Mouse (Mus musculus) embryonic facial prominence, embryonic 11.5 days (tissue): ENCODE data around the gene Maats1. TPM values are rescaled to one million over a fixed set of nuclear protein-coding genes. Genes with fewer than 3 reads are reported as not detected.

ENCODE experiments used
- ATAC-seq: fragments of 200-750 bp; cut with Nextera tagmentation; replicated peaks from 2 replicates; pipeline ENCODE4 v1.8.0; 2017; ENCODE audit warnings: low read depth; ENCODE audit not compliant: insufficient number of reproducible peaks, low FRiP score, low TSS enrichment
- DNase-seq: peaks from one replicate; pipeline ENCODE4 v3.0.0-alpha.2; 2015; ENCODE audit warnings: low spot score
- H3K27ac ChIP-seq: fragments of 300-500 bp; sonication (generic); replicated peaks from 2 replicates; pipeline ENCODE4 v1.5.1; 2014; ENCODE audit warnings: mild to moderate bottlenecking, low read depth, low read length, control low read depth
- H3K27me3 ChIP-seq: fragments of 300-500 bp; sonication (generic); 2 replicates; pipeline ENCODE4 v1.6.1; 2014; ENCODE audit warnings: mild to moderate bottlenecking, low read length, moderate library complexity, mixed read lengths; ENCODE audit not compliant: control insufficient read depth, insufficient read depth
- H3K36me3 ChIP-seq: fragments of 300-500 bp; sonication (generic); replicated peaks from 2 replicates; pipeline ENCODE4 v1.6.1; 2014; ENCODE audit warnings: low read depth, mild to moderate bottlenecking, low read length, moderate library complexity, mixed read lengths; ENCODE audit not compliant: control insufficient read depth, insufficient read depth
- H3K4me1 ChIP-seq: fragments of 300-500 bp; sonication (generic); 2 replicates; pipeline ENCODE4 v1.6.1; 2014; ENCODE audit warnings: low read length, mixed read lengths; ENCODE audit not compliant: control insufficient read depth, insufficient read depth
- H3K4me2 ChIP-seq: fragments of 300-500 bp; sonication (generic); 2 replicates; pipeline ENCODE4 v1.6.1; 2014; ENCODE audit warnings: low read depth, mild to moderate bottlenecking, control low read depth, low read length, moderate library complexity
- H3K4me3 ChIP-seq: fragments of 300-500 bp; sonication (generic); 2 replicates; pipeline ENCODE4 v1.5.1; 2014; ENCODE audit warnings: low read depth, low read length, control low read depth
- H3K9ac ChIP-seq: fragments of 300-500 bp; sonication (generic); replicated peaks from 2 replicates; pipeline ENCODE4 v1.6.1; 2014; ENCODE audit warnings: mild to moderate bottlenecking, control low read depth, low read length
- H3K9me3 ChIP-seq: fragments of 300-500 bp; sonication (generic); replicated peaks from 2 replicates; pipeline ENCODE4 v1.6.1; 2016; ENCODE audit warnings: mild to moderate bottlenecking, low read length, inconsistent platforms, mixed read lengths; ENCODE audit not compliant: control insufficient read depth
- WGBS: fragments of 180-500 bp; shearing (Covaris S2); extraction: QIAGEN DNeasy Blood & Tissue Kit; methylation state at CpG from one replicate; pipeline ENCODE4 v1.1.7; 2014; 5-methylcytosine and 5-hydroxymethylcytosine counted together
- polyA plus RNA-seq: library from polyadenylated mRNA; unstranded; fragments of >200 nt; fragmentation: Nextera tagmentation; extraction: Ambion mirVana; gene quantifications from 2 replicates; pipeline ENCODE4 v1.2.1, GENCODE M21; 2014

The Maats1 gene
- polyA plus RNA-seq, 1 experiment from 2014 or later, result 0.13 TPM

- 37% methylated on average over 10 of the region's 10 CpGs for WGBS
- H3K9me3 ChIP-seq, result no peaks in the 10 kb centered on the region
- H3K4me1 ChIP-seq, result no peaks in the 10 kb centered on the region; the same call in 1 of the 2 replicates
- no peak for ATAC-seq
- H3K9ac ChIP-seq, result no peak within 1 kb of the TSS
- no peaks in the 10 kb centered on the region for H3K27me3 ChIP-seq
- H3K4me2 ChIP-seq, result no peak within 1 kb of the TSS; the same call in 1 of the 2 replicates
- no peaks in the 10 kb centered on the region for H3K36me3 ChIP-seq
- DNase-seq, result peak; percentile 7
- H3K27ac ChIP-seq, result no peak within 1 kb of the TSS
- H3K4me3 ChIP-seq, result no peak within 1 kb of the TSS
These were observed 20.0 kb upstream of the Maats1 start, which contains the start of gene Popdc2 for GRCm38 (mm10) chr16:38361933-38362332. TSS of gene Popdc2 (plus strand) at chr16:38362209.

- Histone ChIP-seq H3K36me3 (no peaks in the 10 kb centered on the region), H3K9ac (no peak overlapping the region), H3K4me3 (no peak overlapping the region), H3K9me3 (no peaks in the 10 kb centered on the region), H3K4me2 (no peak overlapping the region), H3K27ac (no peak overlapping the region), H3K4me1 (no peaks in the 10 kb centered on the region; the same call in 1 of the 2 replicates), H3K27me3 (no peaks in the 10 kb centered on the region)
- 15% methylated on average over 2 of the region's 2 CpGs for WGBS
- ATAC-seq (no peak), DNase-seq (no peak)
These were observed 18.4 kb upstream of the Maats1 start for GRCm38 (mm10) chr16:38360317-38360716.

- no peak overlapping the region for H3K9ac ChIP-seq
- WGBS, result 76% methylated on average over 3 of the region's 3 CpGs
- H3K36me3 ChIP-seq, result no peaks in the 10 kb centered on the region
- H3K27me3 ChIP-seq, result no peaks in the 10 kb centered on the region
- no peak overlapping the region for H3K4me2 ChIP-seq
- ATAC-seq, result no peak
- H3K9me3 ChIP-seq, result no peaks in the 10 kb centered on the region
- no peaks in the 10 kb centered on the region; the same call in 1 of the 2 replicates for H3K4me1 ChIP-seq
- DNase-seq, result no peak
- H3K4me3 ChIP-seq, result no peak overlapping the region
- H3K27ac ChIP-seq, result no peak overlapping the region
These were observed 17.9 kb upstream of the Maats1 start for GRCm38 (mm10) chr16:38359857-38360256.

- Histone ChIP-seq H3K27me3 (no peaks in the 10 kb centered on the region), H3K9ac (no peak overlapping the region), H3K27ac (no peak overlapping the region), H3K36me3 (no peaks in the 10 kb centered on the region), H3K4me2 (no peak overlapping the region), H3K9me3 (no peaks in the 10 kb centered on the region), H3K4me1 (no peaks in the 10 kb centered on the region; the same call in 1 of the 2 replicates), H3K4me3 (no peak overlapping the region)
- ATAC-seq (no peak), DNase-seq (no peak)
- 91% methylated on average over 2 of the region's 2 CpGs for WGBS
These were observed 17.3 kb upstream of the Maats1 start for GRCm38 (mm10) chr16:38359241-38359640.

- 88% methylated on average over 6 of the region's 6 CpGs for whole genome bisulfite sequencing
- Histone ChIP-seq H3K9ac (no peak overlapping the region), H3K4me3 (no peak overlapping the region), H3K27me3 (no peaks in the 10 kb centered on the region), H3K36me3 (no peaks in the 10 kb centered on the region), H3K4me2 (no peak overlapping the region), H3K4me1 (no peaks in the 10 kb centered on the region; the same call in 1 of the 2 replicates), H3K27ac (no peak overlapping the region), H3K9me3 (no peaks in the 10 kb centered on the region)
- no peak for ATAC-seq
- no peak for DNase-seq
These were observed 16.4 kb upstream of the Maats1 start for GRCm38 (mm10) chr16:38358256-38358812.

GRCm38 (mm10) chr16:38354185-38354913 is 12.4 kb upstream of the Maats1 start:
- WGBS, result 88% methylated on average over 5 of the region's 5 CpGs
- no peak for ATAC-seq

GRCm38 (mm10) chr16:38353642-38354041 is 11.7 kb upstream of the Maats1 start:
- Histone ChIP-seq H3K27ac (no peak overlapping the region), H3K9ac (no peak overlapping the region), H3K27me3 (no peaks in the 10 kb centered on the region), H3K4me2 (no peak overlapping the region), H3K9me3 (no peaks in the 10 kb centered on the region), H3K4me1 (no peaks in the 10 kb centered on the region), H3K36me3 (no peaks in the 10 kb centered on the region; the same call in 1 of the 2 replicates), H3K4me3 (no peak overlapping the region)
- DNase-seq (no peak), ATAC-seq (no peak)
- whole genome bisulfite sequencing, result 91% methylated on average over 2 of the region's 2 CpGs

More at GRCm38 (mm10) chr16:38354185-38354913, 12.4 kb upstream of the Maats1 start:
- no peak overlapping the region for H3K4me2 ChIP-seq
- no peak overlapping the region for H3K9ac ChIP-seq
- no peak overlapping the region for H3K4me3 ChIP-seq
- no peaks in the 10 kb centered on the region for H3K9me3 ChIP-seq
- DNase-seq, result no peak
- no peaks in the 10 kb centered on the region for H3K4me1 ChIP-seq
- no peaks in the 10 kb centered on the region for H3K27me3 ChIP-seq
- H3K36me3 ChIP-seq, result no peaks in the 10 kb centered on the region; the same call in 1 of the 2 replicates
- H3K27ac ChIP-seq, result no peak overlapping the region

GRCm38 (mm10) chr16:38352851-38353250 is 10.9 kb upstream of the Maats1 start:
- Histone ChIP-seq H3K27me3 (no peaks in the 10 kb centered on the region), H3K4me1 (0 out of 2 replicates have a peak, but pooled peaks cover 2% of the 10 kb centered on the region), H3K9ac (no peak overlapping the region), H3K36me3 (no peaks in the 10 kb centered on the region; the same call in 1 of the 2 replicates), H3K27ac (no peak overlapping the region), H3K4me2 (no peak overlapping the region), H3K4me3 (no peak overlapping the region), H3K9me3 (no peaks in the 10 kb centered on the region)
- no peak for DNase-seq
- ATAC-seq, result no peak
